Mouse (Mus musculus) liver, embryonic 16.5 days (tissue): ENCODE measurements at regions not wholly inside any gene's neighbourhood (a gene's known extent, or its start where the extent isn't known, plus 50 kb on each side); places are given as distances from the start of the nearest gene placed in this dataset.
"Not testable (repeated sequence)": the region's sequence is repeated elsewhere in the genome, so short reads cannot be mapped to it uniquely, and the experiment has no call there.

Experiments
- ATAC-seq: fragments of 200-750 bp; cut with Nextera tagmentation; 2 replicates; pipeline ENCODE4 v1.8.0; 2017; ENCODE audit warnings: low read depth, mild to moderate bottlenecking, moderate number of reproducible peaks, moderate library complexity
- H3K27ac ChIP-seq: fragments of 300-500 bp; sonication (generic); 2 replicates; pipeline ENCODE4 v1.5.1; 2014; ENCODE audit warnings: mild to moderate bottlenecking, low read length
- H3K27me3 ChIP-seq: fragments of 300-500 bp; sonication (generic); 2 replicates; pipeline ENCODE4 v1.6.1; 2014; ENCODE audit warnings: low read depth, low read length, mixed read lengths; ENCODE audit not compliant: control insufficient read depth, insufficient read depth
- H3K36me3 ChIP-seq: fragments of 300-500 bp; sonication (generic); 2 replicates; pipeline ENCODE4 v1.6.1; 2014; ENCODE audit warnings: mild to moderate bottlenecking; ENCODE audit not compliant: control insufficient read depth, insufficient read depth
- H3K4me1 ChIP-seq: fragments of 300-500 bp; sonication (generic); 2 replicates; pipeline ENCODE4 v1.6.1; 2014; ENCODE audit warnings: low read depth, low read length, mixed read lengths; ENCODE audit not compliant: control insufficient read depth
- H3K4me2 ChIP-seq: fragments of 300-500 bp; sonication (generic); 2 replicates; pipeline ENCODE4 v1.6.1; 2014; ENCODE audit warnings: low read depth, low read length, mixed read lengths
- H3K4me3 ChIP-seq: fragments of 300-500 bp; sonication (generic); 2 replicates; pipeline ENCODE4 v1.5.1; 2014; ENCODE audit warnings: low read depth, mild to moderate bottlenecking, low read length
- H3K9ac ChIP-seq: fragments of 300-500 bp; sonication (generic); 2 replicates; pipeline ENCODE4 v1.6.1; 2014; ENCODE audit warnings: low read depth, low read length
- H3K9me3 ChIP-seq: fragments of 300-500 bp; sonication (generic); replicated peaks from 2 replicates; pipeline ENCODE4 v1.6.1; 2016; ENCODE audit warnings: low read length; ENCODE audit not compliant: control insufficient read depth
- WGBS: fragments of 180-500 bp; shearing (Covaris S2); extraction: QIAGEN DNeasy Blood & Tissue Kit; methylation state at CpG from one replicate; pipeline ENCODE4 v1.1.7; 2014; ENCODE audit not compliant: insufficient replicate concordance; 5-methylcytosine and 5-hydroxymethylcytosine counted together

GRCm38 (mm10) chr17:10150403-10150689, 169.3 kb downstream of the Qk start:
- H3K4me3 ChIP-seq, ATAC-seq, H3K9me3 ChIP-seq, H3K4me1 ChIP-seq, H3K36me3 ChIP-seq, H3K9ac ChIP-seq, H3K27me3 ChIP-seq, H3K27ac ChIP-seq, H3K4me2 ChIP-seq: not testable (repeated sequence)
- WGBS, result 46% methylated on average over 2 of the region's 2 CpGs

GRCm38 (mm10) chr17:10149682-10150402, 169.8 kb downstream of the Qk start:
- WGBS, result 64% methylated on average over 8 of the region's 8 CpGs
- Histone ChIP-seq H3K9me3 (no peaks in the 10 kb centered on the region), H3K4me1 (no peaks in the 10 kb centered on the region), H3K4me3 (no peak overlapping the region), H3K36me3 (no peaks in the 10 kb centered on the region), H3K27ac (no peak overlapping the region), H3K4me2 (no peak overlapping the region), H3K27me3 (no peaks in the 10 kb centered on the region), H3K9ac (no peak overlapping the region)
- no peak for ATAC-seq

- Histone ChIP-seq H3K9ac (no peak overlapping the region), H3K27ac (no peak overlapping the region), H3K36me3 (no peaks in the 10 kb centered on the region), H3K27me3 (no peaks in the 10 kb centered on the region), H3K4me2 (no peak overlapping the region), H3K9me3 (no peaks in the 10 kb centered on the region), H3K4me3 (no peak overlapping the region), H3K4me1 (no peaks in the 10 kb centered on the region)
- no peak for ATAC-seq
- 69% methylated on average over 8 of the region's 8 CpGs for WGBS
These were observed 172.5 kb downstream of the Qk start for GRCm38 (mm10) chr17:10147106-10147505.

- H3K27me3 ChIP-seq, result no peaks in the 10 kb centered on the region
- H3K4me1 ChIP-seq, result no peaks in the 10 kb centered on the region
- WGBS, result 58% methylated on average over 3 of the region's 3 CpGs
- H3K27ac ChIP-seq, result no peak overlapping the region
- no peak overlapping the region for H3K4me2 ChIP-seq
- no peaks in the 10 kb centered on the region for H3K36me3 ChIP-seq
- H3K9ac ChIP-seq, result no peak overlapping the region
- no peaks in the 10 kb centered on the region for H3K9me3 ChIP-seq
- no peak for ATAC-seq
- H3K4me3 ChIP-seq, result no peak overlapping the region
These were observed 173.1 kb downstream of the Qk start for GRCm38 (mm10) chr17:10146576-10146975.

GRCm38 (mm10) chr17:10138847-10139246, 180.8 kb downstream of the Qk start:
- 37% methylated on average over 3 of the region's 3 CpGs for WGBS
- Histone ChIP-seq H3K9ac (no peak overlapping the region), H3K27me3 (no peaks in the 10 kb centered on the region), H3K4me2 (no peak overlapping the region), H3K27ac (no peak overlapping the region), H3K4me1 (no peaks in the 10 kb centered on the region), H3K9me3 (no peaks in the 10 kb centered on the region), H3K4me3 (no peak overlapping the region), H3K36me3 (no peaks in the 10 kb centered on the region)
- no peak for ATAC-seq

GRCm38 (mm10) chr17:10138374-10138773, 181.3 kb downstream of the Qk start:
- H3K4me3 ChIP-seq, result no peak overlapping the region
- no peaks in the 10 kb centered on the region for H3K27me3 ChIP-seq
- no peak overlapping the region for H3K9ac ChIP-seq
- no peaks in the 10 kb centered on the region for H3K4me1 ChIP-seq
- H3K9me3 ChIP-seq, result no peaks in the 10 kb centered on the region
- ATAC-seq, result no peak
- H3K36me3 ChIP-seq, result no peaks in the 10 kb centered on the region
- WGBS, result 49% methylated on average over 4 of the region's 4 CpGs
- no peak overlapping the region for H3K27ac ChIP-seq
- H3K4me2 ChIP-seq, result no peak overlapping the region

- no peak overlapping the region for H3K27ac ChIP-seq
- no peak for ATAC-seq
- WGBS, result 46% methylated on average over 2 of the region's 2 CpGs
- H3K9me3 ChIP-seq, result no peaks in the 10 kb centered on the region
- no peaks in the 10 kb centered on the region for H3K27me3 ChIP-seq
- H3K4me1 ChIP-seq, result no peaks in the 10 kb centered on the region
- no peak overlapping the region for H3K9ac ChIP-seq
- no peaks in the 10 kb centered on the region for H3K36me3 ChIP-seq
- no peak overlapping the region for H3K4me2 ChIP-seq
- H3K4me3 ChIP-seq, result no peak overlapping the region
These were observed 184.5 kb downstream of the Qk start for GRCm38 (mm10) chr17:10135111-10135510.

GRCm38 (mm10) chr17:10128591-10128990, 191.1 kb downstream of the Qk start:
- no peak overlapping the region for H3K27ac ChIP-seq
- H3K4me3 ChIP-seq, result no peak overlapping the region
- H3K27me3 ChIP-seq, result no peaks in the 10 kb centered on the region
- H3K9ac ChIP-seq, result no peak overlapping the region
- no peaks in the 10 kb centered on the region for H3K9me3 ChIP-seq
- no peaks in the 10 kb centered on the region for H3K36me3 ChIP-seq
- 60% methylated on average over 8 of the region's 8 CpGs for WGBS
- no peak for ATAC-seq
- H3K4me2 ChIP-seq, result no peak overlapping the region
- H3K4me1 ChIP-seq, result no peaks in the 10 kb centered on the region

- H3K36me3 ChIP-seq, result no peaks in the 10 kb centered on the region
- no peak overlapping the region for H3K4me3 ChIP-seq
- no peaks in the 10 kb centered on the region for H3K4me1 ChIP-seq
- H3K27me3 ChIP-seq, result no peaks in the 10 kb centered on the region
- no peak overlapping the region for H3K27ac ChIP-seq
- 60% methylated on average over 3 of the region's 3 CpGs for WGBS
- no peaks in the 10 kb centered on the region for H3K9me3 ChIP-seq
- no peak for ATAC-seq
- H3K4me2 ChIP-seq, result no peak overlapping the region
- no peak overlapping the region for H3K9ac ChIP-seq
These were observed 197.2 kb downstream of the Qk start for GRCm38 (mm10) chr17:10122411-10122810.
